Mouse (Mus musculus) cerebellum, postnatal 4 days (tissue): ENCODE results near the gene Prkca.

Source experiments
- DNase-seq, 2 experiments: peaks; one replicate each; pipeline ENCODE4 v3.0.0; 2022; ENCODE audit warnings: low spot score in 2 of 2, mixed read lengths in 1 of 2

Gene Prkca

DNA sequence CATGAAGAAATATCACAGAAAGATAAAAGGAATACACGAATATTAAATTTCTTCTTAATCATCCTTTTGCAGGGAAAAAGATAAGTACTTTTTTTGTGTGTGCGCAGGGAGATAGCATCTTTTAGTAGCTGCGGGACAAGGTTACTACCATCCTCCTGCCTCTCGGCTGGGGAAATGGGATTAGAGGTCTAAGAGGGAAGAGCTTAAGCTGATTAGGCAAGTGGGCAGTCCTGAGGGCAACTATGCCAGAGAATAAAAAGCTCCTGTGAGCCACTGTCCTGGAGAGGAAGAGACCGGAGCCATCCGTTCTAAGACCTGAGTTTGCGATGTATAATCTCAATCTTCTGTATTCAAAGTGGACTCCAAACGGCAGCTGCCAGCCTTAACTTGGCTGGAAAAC lies 45.8 kb downstream of the Prkca start:
- DNase-seq = no peak

DNA sequence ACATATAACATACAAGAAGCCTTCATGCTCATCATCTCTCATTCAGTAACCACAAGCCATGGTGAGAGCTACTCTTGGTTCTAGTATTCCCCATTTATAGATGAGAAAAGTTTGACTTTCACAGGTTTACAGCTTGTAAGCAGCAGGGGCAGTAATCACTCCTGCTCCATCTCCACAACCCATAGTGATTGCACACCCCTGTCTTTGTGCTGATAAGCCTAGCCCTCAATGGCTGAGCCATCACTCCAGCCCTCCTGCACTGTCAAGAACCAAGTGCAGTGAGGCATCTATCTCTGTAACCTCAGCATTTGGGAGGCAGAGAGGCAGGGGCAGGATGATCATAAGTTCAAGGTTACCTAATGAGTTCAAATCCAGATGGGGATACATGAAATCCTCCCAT lies 48.4 kb downstream of the Prkca start:
- DNase-seq = no peak

DNA sequence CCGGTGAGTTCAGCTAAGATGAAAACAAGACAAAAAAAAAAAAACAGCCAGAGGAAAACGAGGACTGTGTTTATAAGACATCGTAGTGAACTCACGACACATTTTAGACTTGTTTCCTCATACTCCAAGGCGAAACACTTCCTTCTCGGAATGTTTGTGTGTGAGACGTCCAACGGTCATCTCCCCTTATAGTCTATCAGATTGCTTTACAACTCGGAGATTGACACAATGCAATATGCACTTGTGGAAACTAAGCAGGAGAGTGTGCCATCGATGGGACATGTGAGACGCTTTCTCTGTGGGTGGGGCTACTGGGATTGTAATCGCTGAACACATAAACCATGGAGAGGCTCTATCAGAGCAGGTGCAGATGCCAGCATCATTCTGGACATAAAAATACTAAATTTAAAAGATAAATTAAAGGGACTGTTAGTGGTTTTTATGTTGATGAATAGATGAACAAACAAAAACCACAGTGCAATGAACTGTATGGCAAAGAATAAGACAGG lies 49.4 kb downstream of the Prkca start:
- DNase-seq = no peak

- DNase-seq = no peak
Measured at GRCm38 (mm10) chr11:108293843-108294242, 49.9 kb downstream of the Prkca start.

DNA sequence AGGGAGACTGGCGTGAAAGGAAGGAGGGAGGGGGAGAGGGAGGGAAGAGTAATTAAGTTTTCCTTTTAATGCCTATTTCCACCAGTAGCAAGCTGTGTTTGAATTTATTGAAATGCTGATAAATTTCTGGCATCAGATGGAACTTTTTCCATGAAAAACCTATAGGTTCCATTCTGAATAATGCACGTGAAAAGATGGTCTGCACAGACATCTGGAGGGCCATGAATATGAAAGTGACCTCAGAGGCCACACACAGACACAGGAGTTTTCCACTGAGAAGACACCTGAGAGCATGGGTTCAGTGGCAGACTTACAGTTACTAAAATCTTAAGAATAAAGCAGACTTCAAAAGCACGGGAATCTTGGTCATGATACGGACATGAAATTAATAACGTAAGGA lies 54.5 kb downstream of the Prkca start:
- no peak for DNase-seq

GRCm38 (mm10) chr11:108287321-108287720 lies 56.4 kb downstream of the Prkca start:
- DNase-seq = no peak

DNA sequence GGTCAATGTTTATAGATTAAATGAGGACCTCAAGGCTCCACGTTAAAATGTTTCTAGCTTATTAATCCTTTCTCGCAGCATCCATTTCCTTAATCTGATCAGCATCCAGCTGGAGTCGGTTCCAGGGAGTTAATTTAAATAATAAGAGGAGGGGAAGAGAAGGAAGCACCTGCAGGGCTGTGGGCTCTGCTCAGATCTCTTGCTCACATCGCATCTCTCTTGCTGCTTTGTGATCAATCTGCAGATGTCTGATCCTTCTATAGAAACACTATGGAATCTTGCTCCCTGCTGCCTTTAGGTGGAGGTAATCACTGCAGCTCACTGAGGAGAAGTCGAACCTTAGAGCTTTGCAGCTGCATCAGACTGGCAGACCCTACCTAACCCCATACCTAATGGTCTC lies 58.7 kb downstream of the Prkca start:
- no peak for DNase-seq

DNA sequence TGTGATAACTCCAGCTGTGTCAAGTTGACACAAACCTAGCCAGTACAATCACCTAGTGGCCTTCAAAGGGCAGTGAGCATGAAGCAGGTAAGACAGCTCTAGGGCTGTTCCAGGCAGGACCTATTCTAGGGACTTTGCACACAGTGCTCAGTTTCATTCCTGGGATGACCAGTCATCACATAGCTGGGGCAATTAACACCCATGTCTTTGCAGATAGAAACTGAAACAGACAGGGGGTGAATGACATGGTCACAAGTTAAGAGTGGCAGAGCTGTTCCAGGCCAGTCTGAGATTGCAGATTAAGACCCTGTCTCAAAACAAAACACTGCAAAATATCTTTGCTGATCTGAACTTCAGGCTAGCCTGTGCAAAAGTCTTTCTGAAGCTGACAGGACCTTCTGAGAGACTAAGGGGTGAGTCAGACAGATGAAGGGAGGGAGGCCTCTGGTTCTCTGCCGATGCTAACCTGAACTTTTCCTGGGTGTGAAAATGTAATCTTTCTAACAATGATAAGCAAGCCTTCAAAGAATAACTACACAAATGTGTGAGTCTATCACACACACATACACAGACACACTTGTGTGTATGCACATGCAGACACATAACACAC lies 60.8 kb downstream of the Prkca start:
- no peak for DNase-seq

- DNase-seq = no peak
Measured at GRCm38 (mm10) chr11:108279748-108280373, 63.9 kb downstream of the Prkca start.

- no peak for DNase-seq
Measured at GRCm38 (mm10) chr11:108277096-108277495, 66.6 kb downstream of the Prkca start.

DNA sequence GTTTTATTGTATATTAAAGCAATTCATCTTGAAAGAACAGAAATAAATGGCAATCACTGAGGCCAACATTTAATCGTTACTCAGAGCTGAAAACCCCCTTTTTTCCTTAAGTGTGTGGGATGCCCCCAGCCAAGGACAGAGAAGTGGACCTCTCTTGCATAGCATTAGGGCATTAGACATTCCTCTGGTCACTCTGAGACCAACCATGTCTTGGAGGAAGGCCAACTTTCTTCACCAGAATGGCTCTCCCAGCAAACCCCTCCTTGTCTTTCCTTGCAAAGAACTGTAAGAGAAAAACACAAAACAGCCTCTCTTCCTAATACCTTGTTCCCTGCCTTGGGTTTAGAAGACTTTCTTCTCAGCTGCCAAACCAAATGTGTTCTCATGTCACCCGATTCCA lies 67.6 kb downstream of the Prkca start:
- DNase-seq = no peak

DNA sequence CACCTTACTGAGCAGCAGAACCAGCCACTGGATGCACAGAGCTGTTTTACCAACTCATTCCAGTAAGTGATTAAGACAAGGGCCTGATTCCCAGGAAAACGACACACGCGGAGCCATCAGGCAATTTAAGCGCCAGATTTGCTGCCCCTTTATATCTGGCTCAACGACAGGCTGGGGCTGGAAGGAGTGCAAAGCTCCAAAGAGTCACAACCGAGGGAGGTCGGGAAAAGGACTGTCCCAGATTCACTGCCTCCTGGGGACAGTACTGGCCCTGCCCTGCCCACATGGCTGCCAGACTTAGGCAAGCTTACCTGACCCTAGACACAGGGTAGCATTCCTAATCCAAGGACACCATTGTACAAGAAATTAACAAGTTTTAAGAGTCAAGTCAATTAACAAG lies 69.7 kb downstream of the Prkca start:
- DNase-seq = no peak

DNA sequence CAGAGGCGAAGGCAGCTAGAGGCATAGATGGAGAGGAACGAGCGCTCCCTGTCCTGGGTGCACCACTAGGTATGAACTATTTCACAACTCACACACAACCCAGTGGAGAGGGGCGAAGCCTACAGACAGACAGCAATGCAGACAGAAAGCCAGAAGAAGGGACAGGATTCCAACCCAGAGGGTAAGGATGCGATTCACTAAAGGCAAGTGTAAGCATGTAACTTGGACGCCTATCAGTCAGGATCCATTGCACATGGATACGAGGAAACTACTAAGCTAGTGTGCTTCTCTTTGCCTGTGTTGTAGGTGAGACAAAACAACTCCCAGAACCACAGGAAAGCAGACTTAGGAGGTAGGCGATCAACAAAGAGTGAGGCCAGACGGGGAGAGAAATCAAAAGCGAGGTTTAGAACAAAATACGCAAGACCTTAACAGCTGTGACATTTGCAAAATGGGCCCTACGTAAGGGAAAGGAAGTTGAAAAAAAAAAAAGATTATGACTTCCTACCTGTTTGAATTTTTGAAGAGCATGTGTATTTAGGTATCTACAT lies 70.2 kb downstream of the Prkca start:
- DNase-seq = no peak

GRCm38 (mm10) chr11:108272601-108273414 lies 70.9 kb downstream of the Prkca start:
- DNase-seq = no peak

GRCm38 (mm10) chr11:108271305-108271704 lies 72.4 kb downstream of the Prkca start:
- DNase-seq = no peak

DNA sequence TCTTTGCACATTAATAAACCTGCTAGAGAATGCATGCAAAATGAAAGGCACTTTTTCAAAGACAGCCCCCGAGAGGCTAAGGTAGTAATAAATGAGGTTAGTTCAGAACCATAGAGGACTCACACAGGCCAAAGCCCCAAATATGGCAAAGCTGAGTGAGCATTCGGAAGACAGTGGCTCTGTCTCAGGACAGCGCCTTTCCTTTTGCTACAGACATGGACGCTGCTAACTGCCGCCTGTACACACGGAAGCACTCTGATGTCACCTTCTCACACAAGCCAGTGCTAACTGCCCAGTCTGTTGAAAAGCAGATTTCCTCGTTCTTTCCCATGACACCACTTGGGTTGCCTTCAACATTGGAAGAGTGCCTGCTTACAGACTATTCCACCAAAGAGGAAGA lies 74.2 kb downstream of the Prkca start:
- no peak for DNase-seq

DNA sequence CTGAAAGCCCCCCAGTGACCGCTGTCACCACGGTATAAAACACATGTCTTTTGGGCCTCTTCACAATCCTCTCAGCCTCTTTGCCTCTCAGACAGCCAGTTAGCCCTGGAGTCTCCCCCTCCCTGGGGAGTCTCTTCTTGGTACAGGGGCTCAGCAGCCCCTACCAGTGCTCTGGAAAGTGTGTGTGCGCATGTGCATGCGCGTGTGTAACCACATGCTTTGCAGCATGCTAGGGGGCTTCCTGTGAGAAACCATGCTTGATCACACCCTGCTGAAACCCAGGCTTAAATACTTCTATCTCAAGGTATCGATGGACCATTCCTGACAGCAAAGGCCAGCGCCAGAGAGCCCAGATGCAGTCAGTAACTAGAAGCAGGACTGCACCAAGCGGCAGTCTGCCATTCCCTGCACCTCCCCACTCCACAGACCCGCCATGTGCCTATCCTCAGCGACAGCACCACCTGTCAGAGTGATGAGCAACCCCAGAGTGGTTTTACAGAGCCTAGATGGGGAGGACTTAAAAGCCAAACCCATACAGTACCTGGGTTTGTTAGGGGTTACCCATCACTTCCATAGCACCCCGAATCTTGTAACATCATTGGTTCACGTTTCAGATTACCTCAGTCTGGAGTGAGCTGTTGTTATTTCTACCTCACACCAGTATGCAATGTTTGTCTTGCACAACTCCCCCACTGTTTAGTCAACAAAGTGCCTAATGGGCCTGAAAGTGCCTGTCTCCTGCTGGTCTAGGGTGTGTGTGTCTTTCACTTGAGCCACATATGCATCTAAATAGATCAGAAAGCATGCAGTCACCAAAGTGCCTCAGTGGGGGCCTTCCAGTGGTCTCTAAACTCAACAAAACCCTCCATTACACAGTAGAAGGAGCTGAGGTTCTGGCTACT lies 75.1 kb downstream of the Prkca start:
- no peak for DNase-seq

DNA sequence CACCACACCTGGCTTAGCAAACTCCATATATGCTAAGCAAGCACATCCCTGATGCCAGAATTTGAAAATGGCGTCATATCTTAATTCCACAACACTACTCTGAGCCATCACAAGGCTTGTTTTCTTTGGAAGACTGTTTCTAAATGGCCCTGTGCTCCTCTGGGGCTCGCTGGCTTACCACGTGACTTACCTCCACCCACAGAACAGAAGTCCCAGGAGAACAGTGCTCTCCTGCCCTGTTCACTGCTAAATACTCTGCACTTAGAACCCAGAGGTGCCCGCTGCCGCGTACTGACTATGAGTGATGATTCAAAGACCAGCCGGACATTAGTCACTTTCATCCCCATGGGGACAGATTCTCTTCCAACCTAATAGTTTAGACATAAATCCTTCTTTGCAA lies 75.9 kb downstream of the Prkca start:
- DNase-seq = no peak

DNA sequence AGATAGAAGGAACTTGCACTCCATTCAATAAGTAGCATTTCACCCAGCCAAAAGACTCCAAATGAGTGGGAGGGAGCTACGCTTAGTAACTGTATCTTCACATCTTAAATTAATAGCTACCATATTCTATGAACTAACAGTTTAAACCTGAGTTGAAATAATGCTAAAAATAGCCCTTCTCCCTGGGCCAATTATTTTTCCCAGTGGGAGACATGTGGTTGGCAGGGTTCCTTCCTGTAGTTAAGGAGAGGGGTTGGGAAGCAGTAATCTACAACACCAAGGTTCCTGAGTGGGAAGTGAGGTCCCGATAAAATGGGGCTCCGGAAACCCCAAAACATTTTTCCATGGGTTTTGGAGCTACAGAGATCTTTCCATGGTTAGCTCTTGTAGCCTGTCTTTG lies 76.7 kb downstream of the Prkca start:
- DNase-seq = no peak

- DNase-seq = no peak
Measured at GRCm38 (mm10) chr11:108263868-108264267, 79.9 kb downstream of the Prkca start.

- DNase-seq = no peak
Measured at GRCm38 (mm10) chr11:108263406-108263805, 80.3 kb downstream of the Prkca start.

DNA sequence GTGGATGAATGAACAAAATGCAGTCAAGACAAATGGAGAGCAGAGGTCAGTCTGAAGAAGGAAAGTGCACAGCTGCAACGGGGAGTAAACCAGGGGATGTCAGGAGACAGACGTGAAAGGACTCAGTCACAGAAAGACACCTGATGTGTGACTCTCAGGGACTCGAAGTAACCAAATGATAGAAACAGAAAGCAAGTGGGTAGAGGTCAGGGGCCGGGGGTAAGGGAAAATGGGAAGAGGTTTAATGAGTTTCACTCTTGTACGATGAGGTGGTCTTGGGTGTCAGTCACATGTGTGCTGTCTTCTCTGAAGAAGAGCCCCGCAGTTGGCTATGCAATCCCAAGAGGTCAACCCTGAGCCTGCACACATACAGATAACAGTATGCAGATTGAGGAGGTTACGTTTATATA lies 82.0 kb downstream of the Prkca start:
- no peak for DNase-seq
